Mouse (Mus musculus): ENCODE results near the gene Stum.

The Stum gene

DNA sequence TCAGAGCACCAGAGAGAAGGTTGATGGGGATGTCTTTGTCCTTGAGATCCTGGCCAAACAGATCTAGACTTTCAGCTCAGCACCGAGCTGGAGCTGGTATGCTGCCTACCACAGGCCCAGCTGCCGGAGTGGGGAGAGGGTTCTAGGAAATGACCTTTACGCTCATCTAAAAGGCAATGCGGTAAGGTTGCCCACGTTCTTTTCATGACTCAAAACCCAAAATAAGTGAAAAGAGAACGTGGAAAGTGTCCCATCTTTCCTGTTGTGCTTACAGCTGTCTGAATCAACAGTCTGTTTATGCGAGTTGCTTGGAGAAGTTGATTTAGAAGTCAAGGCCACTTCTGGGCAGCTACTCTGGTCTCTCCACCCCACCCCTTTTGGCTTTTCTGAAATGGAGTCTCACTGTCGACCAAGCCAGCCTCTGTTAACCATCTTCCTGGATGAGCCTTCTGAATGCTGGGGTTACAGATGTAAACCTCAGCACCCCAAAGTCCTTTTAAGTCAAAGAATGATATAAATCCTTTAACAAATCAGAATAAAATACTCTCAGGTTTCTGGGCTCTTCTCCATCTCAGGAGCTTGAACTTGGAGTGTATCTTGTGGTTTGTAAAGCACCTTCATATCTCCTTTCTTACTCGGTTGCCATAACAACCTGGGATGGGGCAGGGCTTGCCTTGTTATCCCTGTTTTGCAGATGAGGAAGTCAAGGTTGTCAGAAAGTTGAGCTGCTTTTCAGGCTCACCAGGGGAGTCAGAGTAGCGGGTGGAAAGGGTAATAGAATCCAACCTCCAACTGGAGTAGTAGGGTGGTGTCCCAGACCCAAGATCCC, 92.3 kb downstream of the Stum start:
- intact Hi-C loops (cut with DNase I), result no loop called here

DNA sequence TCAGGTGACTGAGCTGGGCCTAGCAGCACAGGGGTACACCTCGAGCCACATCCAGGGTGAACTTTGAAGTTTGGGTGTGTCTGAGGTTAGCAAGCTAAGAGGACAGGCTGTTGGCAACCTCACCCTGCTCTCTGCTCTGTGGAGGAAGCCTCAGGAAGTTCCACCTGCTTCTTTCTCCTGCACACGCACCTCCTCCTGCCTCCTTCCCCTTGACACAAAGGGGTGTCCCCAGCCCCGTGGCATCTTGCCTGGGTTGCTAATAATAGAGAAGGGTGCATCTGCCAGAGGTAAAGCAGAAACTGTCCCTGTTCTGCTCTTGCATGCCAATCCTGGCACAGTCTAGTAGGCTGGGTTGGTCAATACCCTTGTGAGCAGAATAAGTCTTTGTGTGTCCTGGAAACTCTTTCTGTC, 93.0 kb downstream of the Stum start:
- intact Hi-C loops (cut with DNase I), result no loop called here

DNA sequence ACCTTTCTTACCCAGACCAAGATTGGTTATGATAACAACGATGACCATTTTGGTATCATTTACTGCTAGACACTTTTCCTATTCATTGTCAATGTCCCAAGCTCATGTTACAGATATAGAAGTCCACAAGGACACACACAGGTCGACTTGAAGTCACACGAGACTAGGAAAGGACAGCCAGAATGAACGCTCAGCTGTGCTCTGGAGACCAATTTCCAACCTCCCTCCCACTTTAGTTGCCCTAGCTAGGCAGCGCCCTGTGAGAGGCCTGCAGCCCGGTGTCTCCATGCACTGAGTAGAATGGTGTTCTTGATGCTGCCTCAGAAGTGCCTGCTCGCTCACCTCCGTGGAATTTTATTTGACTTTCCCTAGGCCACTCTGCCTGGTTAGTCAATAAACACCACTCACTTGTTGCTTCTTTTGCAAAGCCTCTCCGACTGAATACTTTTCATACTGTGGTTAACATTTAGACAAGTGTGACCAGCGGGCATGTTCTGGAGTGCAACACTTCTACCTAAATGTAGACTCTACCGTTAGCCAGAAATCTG, 94.0 kb downstream of the Stum start:
- intact Hi-C loops (cut with DNase I), result loop anchor here (5.0 kb wide), 1 partner anchor 57 kb away; the partner anchor contains the start of gene Itpkb

DNA sequence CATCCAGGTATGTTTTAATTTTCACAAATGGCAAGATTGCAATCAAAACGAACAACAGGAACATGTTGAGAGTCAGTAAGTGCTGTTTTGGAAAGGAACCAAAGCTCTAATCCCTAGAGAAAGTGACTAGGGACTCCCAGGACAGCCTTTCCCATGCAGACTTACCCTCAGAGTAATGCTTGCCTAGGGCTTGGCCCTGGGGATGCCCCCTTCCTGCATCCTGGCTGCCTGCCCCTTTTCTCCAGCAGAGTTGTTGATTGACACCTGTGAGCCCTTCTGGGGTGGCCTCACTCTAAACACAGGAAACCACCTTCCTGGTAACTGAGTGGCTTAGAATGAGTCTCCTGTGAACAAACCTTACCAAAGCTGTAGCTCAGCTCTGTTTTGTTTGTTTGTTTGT, 94.8 kb downstream of the Stum start:
- intact Hi-C loops (cut with DNase I), result loop anchor here (5.0 kb wide), 1 partner anchor 56 kb away; the partner anchor contains the start of gene Itpkb

DNA sequence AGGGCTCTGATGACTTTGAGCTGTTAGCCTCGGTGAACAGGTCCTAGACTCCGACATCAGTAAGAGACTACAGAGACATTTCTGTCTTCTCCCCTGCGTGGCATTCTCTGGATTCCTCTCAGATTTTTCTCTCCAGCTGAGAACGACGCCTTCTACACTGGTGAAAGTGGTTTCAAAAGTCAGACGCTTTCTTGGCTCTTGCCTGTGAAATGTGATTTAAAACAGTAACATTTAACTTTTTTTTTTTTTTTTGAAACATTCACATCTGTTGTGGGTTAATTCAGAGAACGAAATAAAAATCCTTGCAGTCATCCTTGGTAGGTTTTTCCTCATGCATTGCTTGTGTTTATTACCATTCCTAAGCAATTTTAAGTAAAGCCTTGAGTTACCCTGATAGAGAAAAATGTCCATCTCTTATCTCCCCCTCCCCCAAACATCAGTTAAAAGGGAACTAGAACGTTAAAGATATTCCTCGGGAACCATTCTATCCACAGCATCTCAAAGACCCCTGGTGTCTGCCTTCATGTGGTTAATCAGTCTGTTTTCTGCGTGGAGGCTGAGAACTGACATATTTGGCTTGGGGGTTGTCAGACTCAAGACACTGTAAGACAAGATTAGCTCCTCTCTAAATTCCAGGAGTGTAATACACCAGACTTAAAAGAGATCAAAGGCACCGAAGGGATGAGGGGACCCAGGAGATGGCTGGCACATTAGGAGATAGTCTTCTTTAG, 95.4 kb downstream of the Stum start:
- intact Hi-C loops (cut with DNase I), result loop anchor here (2.0 to 5.0 kb wide), 2 partner anchors 56 to 119 kb away; partner anchors contain the start of gene Itpkb

DNA sequence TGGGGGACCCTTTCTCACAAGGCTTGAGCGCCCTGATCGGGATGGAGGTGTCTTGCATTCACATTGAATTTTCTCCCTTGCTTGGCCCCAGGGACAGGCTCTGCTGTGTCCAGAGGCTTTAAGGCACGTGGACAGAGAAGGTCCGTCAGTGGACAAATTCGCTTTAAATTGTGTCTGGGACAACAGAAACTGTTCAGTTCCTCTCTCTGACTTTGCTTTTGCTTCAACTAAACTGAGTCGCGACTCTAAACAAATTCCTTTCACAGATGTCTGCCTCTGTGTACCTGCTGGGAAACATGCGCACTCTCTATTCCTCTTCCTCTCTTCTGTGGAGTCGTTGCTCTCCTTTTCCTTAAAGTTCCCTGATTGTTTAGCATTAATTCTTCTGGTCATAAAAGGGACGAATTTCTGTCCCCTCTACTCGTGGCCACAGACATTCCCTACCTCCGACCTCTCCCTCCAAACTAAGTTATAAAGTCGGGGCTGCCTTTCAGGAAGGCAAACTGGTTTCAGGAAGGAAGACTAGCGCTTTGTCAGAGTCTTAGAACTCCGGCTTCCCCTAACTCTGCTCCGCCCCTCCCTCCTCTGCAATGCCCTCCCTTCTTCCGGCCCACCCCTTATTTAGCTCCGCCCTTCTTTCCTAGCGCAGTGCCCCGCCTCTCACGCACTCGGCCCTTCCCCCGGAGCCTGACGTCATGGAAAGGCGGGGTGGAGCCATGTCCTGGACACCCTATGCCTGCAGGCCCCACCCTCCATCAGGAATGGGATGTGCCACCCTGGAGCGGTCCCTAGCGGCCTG, 96.2 kb downstream of the Stum start:
- intact Hi-C loops (cut with DNase I), result loop anchor here (2.0 to 5.0 kb wide), 2 partner anchors 55 to 118 kb away; partner anchors contain the start of gene Itpkb

DNA sequence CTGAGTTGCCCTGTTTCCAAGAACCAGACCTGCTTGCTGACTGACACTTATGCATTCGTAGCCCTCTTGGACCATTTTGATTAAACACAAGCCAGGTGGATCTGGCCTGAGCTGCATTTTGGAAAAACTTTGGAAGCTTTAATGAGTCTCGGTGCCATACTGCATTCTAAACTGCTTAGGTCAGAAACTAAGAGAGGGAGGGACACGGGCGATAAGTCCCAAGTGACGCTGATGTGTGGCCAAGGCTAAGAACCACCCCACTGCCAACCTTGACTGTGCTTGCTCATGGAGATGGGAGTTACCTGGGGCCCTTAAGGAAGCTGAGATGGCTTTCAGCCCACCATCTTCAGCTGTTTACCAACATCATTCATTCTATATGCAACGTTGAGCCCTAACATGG, 98.0 kb downstream of the Stum start:
- intact Hi-C loops (cut with DNase I), result loop anchor here (5.0 kb wide), 1 partner anchor 53 kb away; the partner anchor contains the start of gene Itpkb

DNA sequence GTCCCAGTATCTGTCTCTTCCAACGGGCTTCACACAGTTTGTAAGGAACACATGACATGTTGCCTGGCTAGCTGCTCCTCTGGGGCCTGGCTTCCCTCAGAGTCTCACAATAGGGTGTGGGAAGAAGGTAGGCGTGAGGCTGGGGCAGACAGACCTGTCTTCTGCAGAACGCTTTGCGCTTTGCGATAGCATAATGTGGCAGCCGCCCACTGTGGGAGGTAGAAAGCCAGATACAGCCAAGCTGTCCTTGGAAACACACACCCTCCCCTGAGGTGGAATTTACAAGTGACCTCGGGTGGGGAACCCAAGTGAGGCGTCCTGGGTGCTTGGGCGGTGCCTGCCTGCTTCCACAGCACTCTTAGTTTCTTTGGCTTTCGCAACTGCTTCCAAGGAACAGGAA, 98.8 kb downstream of the Stum start:
- intact Hi-C loops (cut with DNase I), result no loop called here

DNA sequence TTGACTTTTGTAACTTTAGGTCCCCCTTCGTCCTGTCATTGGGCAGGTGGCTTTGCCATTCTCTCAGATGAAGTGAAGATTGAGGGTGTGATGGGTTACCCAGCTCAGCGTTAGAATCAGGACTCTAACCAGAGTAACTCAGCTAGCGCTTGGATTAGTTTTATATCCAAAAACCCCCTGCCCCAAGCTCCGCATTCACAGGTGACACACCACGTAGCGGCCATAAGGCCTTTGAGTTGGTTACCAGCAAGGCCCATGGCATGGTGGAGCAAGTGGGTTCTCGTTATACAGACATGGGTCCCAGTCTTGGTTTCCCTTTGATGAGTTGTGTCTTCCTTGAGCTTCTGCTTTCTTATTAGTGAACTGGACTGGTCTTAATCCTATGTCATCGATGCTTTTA, 99.4 kb downstream of the Stum start:
- intact Hi-C loops (cut with DNase I), result no loop called here
